Mouse (Mus musculus): Measurements from ENCODE around the gene Enpp1.

DNA sequence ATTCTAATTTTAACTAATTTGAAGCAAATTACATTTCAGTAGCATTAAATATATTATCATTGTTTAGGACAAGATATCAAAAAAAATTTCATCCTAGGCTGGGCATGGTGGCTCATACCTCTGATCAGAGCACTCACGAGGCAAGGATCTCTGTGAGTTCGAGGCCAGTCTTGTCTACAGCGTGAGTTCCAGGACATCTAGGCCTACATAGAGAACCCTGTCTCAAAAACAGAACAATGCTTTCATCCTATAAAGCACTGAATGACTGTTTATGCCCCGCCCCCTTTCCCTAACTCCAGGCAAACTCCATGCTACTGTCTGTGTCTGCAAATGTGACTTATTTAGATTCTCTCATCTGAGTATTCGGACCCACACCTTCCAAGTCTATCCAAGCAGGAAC lies 80.8 kb downstream of the Enpp1 start:
- TF ChIP-seq POLR2A (IDR thresholded peaks at IDR 0.05; ENCODE audit: control insufficient read depth, extremely low read depth, insufficient read depth, low read length, poor library complexity) (no peak), CTCF (IDR thresholded peaks at IDR 0.05; ENCODE audit: borderline replicate concordance, control insufficient read depth, extremely low read depth, insufficient read depth, low read length, poor library complexity) (no peak)
